Mouse (Mus musculus) MEL (cell line): ENCODE results near the gene Hc. TPM values are rescaled to one million over a fixed set of nuclear protein-coding genes. Genes with fewer than 3 reads are reported as not detected.

Experiments used
- DNase-seq: peaks from one replicate; pipeline ENCODE4 v3.0.0; 2011; ENCODE audit warnings: low read depth, low spot score
- H3K27ac ChIP-seq: 2 replicates; pipeline ENCODE4 v1.5.1; 2012; ENCODE audit warnings: low read depth, mild to moderate bottlenecking, control low read depth, low read length, moderate library complexity; ENCODE audit not compliant: control insufficient read depth
- H3K27me3 ChIP-seq, 2 experiments: fragments of 150-350 bp in 1 of 2; sonication (generic) in 1 of 2; 2 replicates each; pipeline ENCODE4 v1.6.1; 2012; ENCODE audit warnings: low read length in 2 of 2, mild to moderate bottlenecking in 2 of 2, improper control_type of control experiment in 1 of 2, moderate library complexity in 1 of 2; ENCODE audit not compliant: insufficient read depth in 2 of 2, control insufficient read depth in 1 of 2
- H3K36me3 ChIP-seq, 2 experiments: 2 replicates each; pipeline ENCODE4 v1.6.1; 2012 to 2014; ENCODE audit warnings: low read length in 2 of 2, improper control_type of control experiment in 1 of 2, inconsistent platforms in 1 of 2, mild to moderate bottlenecking in 1 of 2; ENCODE audit not compliant: insufficient read depth in 2 of 2, control insufficient read depth in 1 of 2
- H3K4me1 ChIP-seq, 2 experiments: fragments of 150-350 bp in 1 of 2; sonication (generic) in 1 of 2; 2 replicates each; pipeline ENCODE4 v1.6.1; 2012; ENCODE audit warnings: low read length in 2 of 2, improper control_type of control experiment in 1 of 2, mild to moderate bottlenecking in 1 of 2; ENCODE audit not compliant: insufficient read depth in 2 of 2, control insufficient read depth in 1 of 2
- H3K4me3 ChIP-seq, 2 experiments: fragments of 150-350 bp in 1 of 2; sonication (generic) in 1 of 2; 2 replicates each; pipeline ENCODE4 v1.5.1; 2012; ENCODE audit warnings: low read depth in 2 of 2, low read length in 2 of 2, mild to moderate bottlenecking in 2 of 2, moderate library complexity in 2 of 2, control low read depth in 1 of 2, improper control_type of control experiment in 1 of 2; ENCODE audit not compliant: control insufficient read depth in 1 of 2, insufficient read depth in 1 of 2
- H3K79me2 ChIP-seq: 2 replicates; pipeline ENCODE4 v1.6.1; 2012; ENCODE audit warnings: mild to moderate bottlenecking, low read length, moderate library complexity; ENCODE audit not compliant: control insufficient read depth, poor library complexity, insufficient read depth
- H3K9ac ChIP-seq: 2 replicates; pipeline ENCODE4 v1.6.1; 2012; ENCODE audit warnings: low read depth, mild to moderate bottlenecking, control low read depth, low read length, moderate library complexity; ENCODE audit not compliant: control insufficient read depth, poor library complexity, severe bottlenecking
- H3K9me3 ChIP-seq: fragments of 150-350 bp; sonication (generic); replicated peaks from 2 replicates; pipeline ENCODE4 v1.6.1; 2012; ENCODE audit warnings: mild to moderate bottlenecking, low read length, improper control_type of control experiment, moderate library complexity; ENCODE audit not compliant: insufficient read depth
- BHLHE40 ChIP-seq: IDR thresholded peaks from 2 replicates; pipeline ENCODE4 v1.6.1; 2012; ENCODE audit warnings: low read depth, mild to moderate bottlenecking, inconsistent platforms, low read length, improper control_type of control experiment, borderline replicate concordance
- CTCF ChIP-seq, 3 experiments: IDR thresholded peaks in 2 of 3; conservative IDR thresholded peaks in 1 of 3; 2 replicates each; pipeline ENCODE4 v1.5.1; 2011 to 2012; ENCODE audit warnings: low read length in 3 of 3, low read depth in 2 of 3, mild to moderate bottlenecking in 2 of 3, improper control_type of control experiment in 1 of 3, inconsistent platforms in 1 of 3, mixed read lengths in 1 of 3, moderate library complexity in 1 of 3; ENCODE audit not compliant: control insufficient read depth in 1 of 3, insufficient read depth in 1 of 3, poor library complexity in 1 of 3, severe bottlenecking in 1 of 3
- ELF1 ChIP-seq: IDR thresholded peaks from 2 replicates; pipeline ENCODE4 v1.6.1; 2014; ENCODE audit warnings: low read depth, mild to moderate bottlenecking, inconsistent platforms, low read length, improper control_type of control experiment, moderate library complexity
- EP300 ChIP-seq, 2 experiments: IDR thresholded peaks; 2 replicates each; pipeline ENCODE4 v1.6.1; 2011; ENCODE audit warnings: improper control_type of control experiment in 2 of 2, low read length in 2 of 2, low read depth in 1 of 2, mild to moderate bottlenecking in 1 of 2
- GABPA ChIP-seq: IDR thresholded peaks from 2 replicates; pipeline ENCODE4 v1.6.1; 2012; ENCODE audit warnings: low read depth, mild to moderate bottlenecking, inconsistent platforms, low read length, improper control_type of control experiment, moderate library complexity
- JUND ChIP-seq: IDR thresholded peaks from 2 replicates; pipeline ENCODE4 v1.6.1; 2011; ENCODE audit warnings: low read depth, mild to moderate bottlenecking, improper control_type of control experiment, low read length
- MAFK ChIP-seq: IDR thresholded peaks from 2 replicates; pipeline ENCODE4 v1.6.1; 2011; ENCODE audit warnings: low read depth, mild to moderate bottlenecking, low read length, improper control_type of control experiment, borderline replicate concordance
- MAZ ChIP-seq: IDR thresholded peaks from 2 replicates; pipeline ENCODE4 v1.6.1; 2012; ENCODE audit warnings: low read depth, mild to moderate bottlenecking, inconsistent platforms, low read length, improper control_type of control experiment
- MYC ChIP-seq: IDR thresholded peaks from 2 replicates; pipeline ENCODE4 v1.6.1; 2011; ENCODE audit warnings: low read depth, mild to moderate bottlenecking, low read length, improper control_type of control experiment, moderate library complexity
- NELFE ChIP-seq: IDR thresholded peaks from 2 replicates; pipeline ENCODE4 v1.6.1; 2011; ENCODE audit warnings: low read depth, low read length, improper control_type of control experiment
- NRF1 ChIP-seq: IDR thresholded peaks from 2 replicates; pipeline ENCODE4 v1.6.1; 2014; ENCODE audit warnings: low read depth, mild to moderate bottlenecking, inconsistent platforms, low read length, improper control_type of control experiment, moderate library complexity; ENCODE audit not compliant: poor library complexity, insufficient read depth, severe bottlenecking
- RAD21 ChIP-seq: IDR thresholded peaks from 2 replicates; pipeline ENCODE4 v1.6.1; 2011; ENCODE audit warnings: mild to moderate bottlenecking, low read depth, low read length, improper control_type of control experiment
- SMC3 ChIP-seq: IDR thresholded peaks from 2 replicates; pipeline ENCODE4 v1.6.1; 2011; ENCODE audit warnings: low read depth, low read length, improper control_type of control experiment
- TBP ChIP-seq: IDR thresholded peaks from 2 replicates; pipeline ENCODE4 v1.8.0; 2011; ENCODE audit warnings: low read depth, low read length, improper control_type of control experiment
- ZC3H11A ChIP-seq: IDR thresholded peaks from 2 replicates; pipeline ENCODE4 v1.6.1; 2012; ENCODE audit warnings: low read depth, mild to moderate bottlenecking, inconsistent platforms, low read length, improper control_type of control experiment
- ZNF384 ChIP-seq: IDR thresholded peaks from 2 replicates; pipeline ENCODE4 v1.6.1; 2012; ENCODE audit warnings: low read depth, mild to moderate bottlenecking, inconsistent platforms, low read length, improper control_type of control experiment
- polyA plus RNA-seq, 2 experiments: library from polyadenylated mRNA; stranded (reverse) in 1 of 2; unstranded in 1 of 2; fragments of >175 nt in 1 of 2; fragments of >200 nt in 1 of 2; gene quantifications; 2 replicates each; pipeline versions ENCODE4 v1.2.1 to v1.2.4; 2012; ENCODE audit warnings: low replicate concordance in 2 of 2, low read depth in 1 of 2; ENCODE audit not compliant: insufficient read length in 2 of 2, insufficient read depth in 1 of 2, missing spikeins in 1 of 2
- total RNA-seq: library from RNA; depleted of rRNA; stranded (reverse); fragments of 300-350 nt; gene quantifications from 2 replicates; pipeline ENCODE4 v1.2.3, GENCODE M21; 2012

Hc gene
- total and polyA plus RNA-seq, 3 experiments: not detected

DNA sequence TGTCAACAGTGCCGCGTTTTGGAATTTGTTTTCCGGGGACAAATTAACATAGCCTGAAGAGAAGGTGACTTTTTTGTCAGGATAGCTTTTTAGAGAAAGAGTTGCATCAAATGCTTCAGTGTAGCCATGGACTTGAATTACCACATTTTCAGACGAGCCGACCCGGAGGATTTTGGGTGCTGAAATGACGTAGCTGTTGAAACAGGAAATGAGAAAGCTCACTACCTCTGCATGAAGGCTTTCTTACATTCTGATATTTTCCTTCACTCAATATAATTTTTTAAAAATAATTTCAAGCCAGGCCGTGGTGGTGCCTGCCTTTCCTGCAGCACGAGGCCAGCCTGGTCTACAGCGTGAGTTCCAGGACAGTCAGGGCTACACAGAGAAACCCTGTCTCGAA lies 4.0 kb downstream of the Hc start:
- TF ChIP-seq BHLHE40: no peak
- TF ChIP-seq MAFK: no peak
- no peak for TF ChIP-seq MAZ
- TF ChIP-seq GABPA: no peak
- no peak for TF ChIP-seq NRF1
- DNase-seq: no peak
- Histone ChIP-seq H3K36me3 (no peaks in the 10 kb centered on the region), H3K79me2 (no peaks in the 10 kb centered on the region), H3K27me3 (peaks cover 2% of the 10 kb centered on the region in 2 experiments; a peak in 2 of 4 replicates), H3K27ac (no peak overlapping the region), H3K4me3 (no peak overlapping the region), H3K9me3 (no peaks in the 10 kb centered on the region), H3K4me1 (no peaks in the 10 kb centered on the region), H3K9ac (no peak overlapping the region)

DNA sequence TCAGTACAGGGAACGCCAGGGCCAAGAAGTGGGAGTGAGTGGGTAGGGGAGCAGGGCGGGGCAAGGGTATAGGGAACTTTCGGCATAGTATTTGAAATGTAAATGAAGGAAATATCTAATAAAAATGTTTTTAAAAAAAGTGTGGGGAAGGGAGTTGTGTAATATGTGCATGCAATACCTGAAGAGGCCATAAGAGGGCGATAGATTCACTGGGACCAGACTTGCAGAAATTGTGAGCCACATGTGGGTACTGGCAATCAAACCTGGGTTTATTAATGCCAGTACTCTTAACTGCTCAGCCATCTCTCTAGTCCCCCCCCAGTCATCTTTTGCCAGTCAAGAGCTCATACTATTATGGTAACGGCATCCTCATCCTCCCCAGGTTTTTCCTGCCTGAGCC lies 12.4 kb downstream of the Hc start:
- peak; percentile 71 for DNase-seq
- H3K9ac ChIP-seq: no peak overlapping the region
- no peak overlapping the region for H3K4me3 ChIP-seq
- H3K79me2 ChIP-seq: no peaks in the 10 kb centered on the region
- H3K4me1 ChIP-seq: no peaks in the 10 kb centered on the region
- TF ChIP-seq GABPA (no peak), MYC (0 out of 2 replicates have a peak, but pooled peaks have one; percentile 46), RAD21 (peak; percentile 83), EP300 (IDR thresholded peaks at IDR 0.05; ENCODE audit: low read depth in 1 of 2, low read length in 2 of 2) (no peak), TBP (no peak), ZC3H11A (peak; percentile 68), CTCF (IDR thresholded peaks at IDR 0.05 in 2 of 3, conservative IDR thresholded peaks at IDR 0.05 in 1 of 3; ENCODE audit: control insufficient read depth in 1 of 3, insufficient read depth in 1 of 3, low read depth in 2 of 3, low read length in 3 of 3, poor library complexity in 1 of 3, severe bottlenecking in 1 of 3) (peak; percentile 61 to 88 (median 80)), ZNF384 (peak; percentile 41; the same call in 1 of the 2 replicates), SMC3 (peak; percentile 78), NELFE (no peak), MAZ (no peak)
- peaks cover 0 to 1% of the 10 kb centered on the region in 2 experiments; a peak in 1 of 4 replicates for H3K27me3 ChIP-seq
- H3K27ac ChIP-seq: no peak overlapping the region
- H3K9me3 ChIP-seq: no peaks in the 10 kb centered on the region
- H3K36me3 ChIP-seq: no peaks in the 10 kb centered on the region

DNA sequence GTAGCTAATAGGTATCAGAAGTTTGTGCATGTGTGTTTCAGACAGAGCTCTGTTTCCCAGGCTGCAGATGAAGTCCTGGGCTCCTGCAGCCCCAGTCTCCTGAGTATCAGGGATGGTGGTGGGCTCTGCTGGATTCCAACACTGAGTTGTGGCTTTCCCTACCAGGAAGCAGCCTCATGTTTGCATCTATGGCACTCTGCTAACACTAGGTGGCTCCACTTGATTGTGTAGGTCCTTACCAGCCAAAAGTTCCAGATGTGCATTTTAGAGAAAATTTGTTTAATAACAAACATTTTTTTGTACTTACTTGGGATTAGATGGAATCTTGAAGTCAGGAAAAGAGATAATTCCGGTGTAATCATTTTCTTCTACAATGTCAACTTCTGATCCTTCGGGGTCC lies 16.3 kb downstream of the Hc start:
- Histone ChIP-seq H3K9me3 (no peaks in the 10 kb centered on the region), H3K27ac (no peak overlapping the region), H3K9ac (no peak overlapping the region), H3K36me3 (no peaks in the 10 kb centered on the region), H3K79me2 (no peaks in the 10 kb centered on the region), H3K4me3 (no peak overlapping the region), H3K4me1 (no peaks in the 10 kb centered on the region), H3K27me3 (no peaks in the 10 kb centered on the region)
- peak; percentile 55; the same call in 1 of the 2 replicates for TF ChIP-seq ZC3H11A
- TF ChIP-seq ELF1: no peak
- peak; percentile 85 for TF ChIP-seq RAD21
- peak; percentile 58 to 85 (median 80) for TF ChIP-seq CTCF (IDR thresholded peaks at IDR 0.05 in 2 of 3, conservative IDR thresholded peaks at IDR 0.05 in 1 of 3; ENCODE audit: control insufficient read depth in 1 of 3, insufficient read depth in 1 of 3, low read depth in 2 of 3, low read length in 3 of 3, poor library complexity in 1 of 3, severe bottlenecking in 1 of 3)
- TF ChIP-seq JUND: no peak
- TF ChIP-seq SMC3: peak; percentile 78
- peak; percentile 71 for DNase-seq
